Mouse (Mus musculus) cerebellum, adult 2 months (tissue): ENCODE measurements at regions not wholly inside any gene's neighbourhood (a gene's known extent, or its start where the extent isn't known, plus 50 kb on each side); places are given as distances from the start of the nearest gene placed in this dataset.

Experiments used
- CTCF ChIP-seq: fragments of 200-500 bp; IDR thresholded peaks from 2 replicates; pipeline ENCODE4 v1.5.1; 2011; ENCODE audit warnings: low read depth, mild to moderate bottlenecking, control low read depth, low read length, moderate library complexity, borderline replicate concordance; ENCODE audit not compliant: insufficient read depth
- POLR2A ChIP-seq: fragments of 200-500 bp; IDR thresholded peaks from 2 replicates; pipeline ENCODE4 v1.6.1; 2011; ENCODE audit warnings: low read length, control low read depth, borderline replicate concordance; ENCODE audit not compliant: insufficient read depth

DNA sequence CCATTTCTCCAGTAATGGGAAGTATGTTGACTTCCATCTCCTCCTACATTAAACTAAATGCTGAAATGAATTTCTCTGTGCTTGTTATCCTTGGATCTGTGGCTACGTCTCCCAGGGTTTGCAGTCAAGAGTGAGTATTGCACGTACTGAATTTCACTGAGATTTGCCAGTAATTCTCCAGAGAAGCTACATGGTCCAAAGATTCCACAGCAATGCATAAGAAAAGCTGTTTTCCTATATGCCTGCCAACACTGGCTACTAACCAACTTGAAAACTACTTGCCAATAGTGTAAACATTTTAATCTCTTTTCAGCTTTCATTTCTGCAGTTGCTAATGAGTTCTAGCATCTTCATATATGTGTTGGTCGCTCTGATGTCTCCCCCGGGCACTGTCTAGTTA is 164.4 kb downstream of the Cysltr2 start:
- TF ChIP-seq CTCF (no peak), POLR2A (no peak)
